Mouse (Mus musculus) heart, adult 2 months (tissue): ENCODE measurements at regions not wholly inside any gene's neighbourhood (a gene's known extent, or its start where the extent isn't known, plus 50 kb on each side); places are given as distances from the start of the nearest gene placed in this dataset.

Experiments used
- DNase-seq, 2 experiments: peaks; one replicate each; pipeline ENCODE4 v3.0.0; 2021
- H3K27ac ChIP-seq: fragments of 200-600 bp; 2 replicates; pipeline ENCODE4 v1.8.1; 2022
- H3K27me3 ChIP-seq: fragments of 200-500 bp; 2 replicates; pipeline ENCODE4 v1.6.1; 2012; ENCODE audit warnings: mild to moderate bottlenecking, low read length, inconsistent platforms, mixed read lengths; ENCODE audit not compliant: control insufficient read depth, insufficient read depth
- H3K36me3 ChIP-seq: fragments of 200-500 bp; 2 replicates; pipeline ENCODE4 v1.6.1; 2012; ENCODE audit warnings: low read length, inconsistent platforms; ENCODE audit not compliant: control insufficient read depth, insufficient read depth
- H3K4me1 ChIP-seq: fragments of 200-500 bp; 2 replicates; pipeline ENCODE4 v1.6.1; 2011; ENCODE audit warnings: low read length; ENCODE audit not compliant: control insufficient read depth, insufficient read depth
- H3K4me3 ChIP-seq: fragments of 200-600 bp; 2 replicates; pipeline ENCODE4 v1.8.1; 2022
- H3K79me2 ChIP-seq: fragments of 200-500 bp; replicated peaks from 2 replicates; pipeline ENCODE4 v1.6.1; 2012; ENCODE audit warnings: mild to moderate bottlenecking, inconsistent platforms, low read length, moderate library complexity, mixed read lengths; ENCODE audit not compliant: control insufficient read depth, insufficient read depth
- H3K9ac ChIP-seq: fragments of 200-500 bp; 2 replicates; pipeline ENCODE4 v1.6.1; 2012; ENCODE audit warnings: low read depth, mild to moderate bottlenecking, control low read depth, inconsistent platforms, low read length, mixed read lengths
- CTCF ChIP-seq: fragments of 200-600 bp; IDR thresholded peaks from 2 replicates; pipeline ENCODE4 v1.8.1; 2022; ENCODE audit warnings: antibody characterized with exemption, mild to moderate bottlenecking, moderate library complexity
- EP300 ChIP-seq: fragments of 200-500 bp; IDR thresholded peaks from 2 replicates; pipeline ENCODE4 v1.6.1; 2011; ENCODE audit warnings: low read depth, low read length, control low read depth; ENCODE audit not compliant: insufficient read depth
- POLR2A ChIP-seq: fragments of 200-500 bp; IDR thresholded peaks from 2 replicates; pipeline ENCODE4 v1.6.1; 2011; ENCODE audit warnings: mild to moderate bottlenecking, low read depth, low read length, control low read depth; ENCODE audit not compliant: insufficient read depth
- WGBS: fragments of 180-500 bp; shearing (Covaris S2); methylation state at CpG from one replicate; pipeline ENCODE4 v1.1.7; 2018; 5-methylcytosine and 5-hydroxymethylcytosine counted together
- intact Hi-C: fragments of 180-260 bp; cut with DNase I; formaldehyde crosslinking; loops from one replicate; pipeline ENCODE4 v1.15.1; 2025

DNA sequence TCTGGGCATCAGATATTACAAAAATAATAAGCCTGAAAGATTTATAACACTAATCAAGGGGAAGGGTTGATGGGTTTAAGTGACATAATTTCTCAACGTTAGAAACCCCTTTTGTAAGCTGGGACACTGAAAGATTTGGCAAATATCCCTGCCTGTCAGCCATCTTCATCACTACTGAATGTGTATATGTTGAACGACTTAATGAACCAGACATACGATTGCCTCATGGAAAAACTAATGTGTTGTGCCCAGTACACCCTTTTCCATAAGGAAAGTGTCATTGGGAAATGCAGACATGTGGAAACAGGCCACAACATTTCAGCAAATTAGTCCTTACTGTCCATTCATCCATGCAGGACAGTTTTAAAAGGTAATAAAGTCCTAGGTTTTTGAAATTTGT, 240.7 kb upstream of the Prep start:
- no peaks in the 10 kb centered on the region for H3K79me2 ChIP-seq
- 62% methylated on average over 3 of the region's 3 CpGs for WGBS
- DNase-seq, result no peak
- no peaks in the 10 kb centered on the region for H3K4me1 ChIP-seq
- no peak overlapping the region for H3K9ac ChIP-seq
- H3K36me3 ChIP-seq, result no peaks in the 10 kb centered on the region
- intact Hi-C loops, result no loop called here
- TF ChIP-seq POLR2A (no peak), CTCF (no peak), EP300 (no peak)
- no peak overlapping the region for H3K27ac ChIP-seq
- H3K27me3 ChIP-seq, result no peaks in the 10 kb centered on the region
- no peak overlapping the region for H3K4me3 ChIP-seq

DNA sequence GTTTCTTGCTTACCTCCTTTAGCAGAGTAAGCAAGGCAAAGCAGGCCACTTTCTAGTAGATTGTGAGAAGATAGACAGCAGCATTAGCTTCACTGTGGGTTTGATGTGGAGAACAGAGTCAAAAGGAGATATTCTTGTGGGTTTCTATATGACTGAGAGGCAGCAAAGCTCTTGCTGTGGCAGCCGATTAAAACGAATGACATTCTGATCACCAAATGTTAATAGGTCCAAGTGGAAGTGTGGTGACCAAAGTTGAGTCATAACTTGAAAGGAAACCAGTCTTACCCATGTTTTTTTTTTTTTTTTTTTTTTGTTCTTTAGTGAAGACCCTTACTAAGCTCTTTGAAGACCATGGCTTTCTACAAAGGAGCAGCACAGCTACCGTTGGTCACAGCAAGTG, 245.3 kb upstream of the Prep start:
- no peaks in the 10 kb centered on the region for H3K4me1 ChIP-seq
- H3K4me3 ChIP-seq, result no peak overlapping the region
- no peaks in the 10 kb centered on the region for H3K27me3 ChIP-seq
- H3K79me2 ChIP-seq, result no peaks in the 10 kb centered on the region
- no peaks in the 10 kb centered on the region for H3K36me3 ChIP-seq
- H3K9ac ChIP-seq, result no peak overlapping the region
- 91% methylated on average over 3 of the region's 3 CpGs for WGBS
- no peak overlapping the region for H3K27ac ChIP-seq
- DNase-seq, result no peak
- intact Hi-C loops, result no loop called here
- TF ChIP-seq EP300, result no peak
- TF ChIP-seq POLR2A, result no peak
- no peak for TF ChIP-seq CTCF

DNA sequence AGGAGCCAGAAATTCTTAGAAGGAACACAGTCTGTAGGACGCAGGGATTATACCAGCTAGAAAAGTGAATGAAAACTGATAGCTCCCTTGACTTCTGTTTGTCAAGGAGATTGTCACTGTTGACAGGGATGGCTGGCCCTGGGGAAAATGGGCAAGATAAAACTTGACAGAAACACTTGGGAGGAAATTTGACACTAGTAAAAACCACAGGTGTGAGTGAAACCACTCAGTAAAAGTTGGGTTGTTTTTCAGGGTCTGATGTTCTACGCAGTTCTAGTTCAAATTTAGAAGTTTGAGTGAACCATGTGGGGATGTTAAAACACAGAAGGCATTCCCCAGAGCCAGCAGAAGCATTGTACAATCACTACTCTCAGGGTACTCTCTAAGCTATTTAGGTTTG, 246.6 kb upstream of the Prep start:
- Histone ChIP-seq H3K4me1 (no peaks in the 10 kb centered on the region), H3K27ac (no peak overlapping the region), H3K79me2 (no peaks in the 10 kb centered on the region), H3K36me3 (no peaks in the 10 kb centered on the region), H3K4me3 (no peak overlapping the region), H3K9ac (no peak overlapping the region), H3K27me3 (no peaks in the 10 kb centered on the region)
- DNase-seq, result no peak
- intact Hi-C loops, result no loop called here
- TF ChIP-seq EP300, result no peak
- no peak for TF ChIP-seq CTCF
- TF ChIP-seq POLR2A, result no peak
- 56% methylated on average over 2 of the region's 2 CpGs for WGBS

DNA sequence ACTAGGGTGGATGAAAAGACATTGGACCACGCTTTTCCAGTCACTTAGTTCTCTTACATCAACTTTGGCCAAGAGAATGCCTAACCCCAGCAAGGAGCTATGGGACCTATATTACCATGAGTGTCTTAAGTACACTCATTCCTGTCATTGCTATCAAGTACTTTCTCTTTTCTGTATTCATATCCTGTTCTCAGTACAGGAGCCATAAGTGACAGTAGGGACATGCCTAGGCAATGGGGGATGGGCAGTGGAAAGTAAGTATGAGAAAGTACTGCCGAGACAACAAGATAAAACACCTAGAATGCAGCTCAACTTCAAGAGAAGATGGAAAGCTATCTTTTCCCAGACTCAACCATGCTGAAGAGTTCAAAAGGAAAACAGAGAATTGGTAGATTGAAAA, 247.6 kb upstream of the Prep start:
- Histone ChIP-seq H3K4me3 (no peak overlapping the region), H3K79me2 (no peaks in the 10 kb centered on the region), H3K9ac (no peak overlapping the region), H3K36me3 (no peaks in the 10 kb centered on the region), H3K27me3 (no peaks in the 10 kb centered on the region), H3K27ac (no peak overlapping the region), H3K4me1 (no peaks in the 10 kb centered on the region)
- intact Hi-C loops, result no loop called here
- no peak for DNase-seq
- TF ChIP-seq CTCF, result no peak
- WGBS, result 83% methylated on average over 2 of the region's 2 CpGs

DNA sequence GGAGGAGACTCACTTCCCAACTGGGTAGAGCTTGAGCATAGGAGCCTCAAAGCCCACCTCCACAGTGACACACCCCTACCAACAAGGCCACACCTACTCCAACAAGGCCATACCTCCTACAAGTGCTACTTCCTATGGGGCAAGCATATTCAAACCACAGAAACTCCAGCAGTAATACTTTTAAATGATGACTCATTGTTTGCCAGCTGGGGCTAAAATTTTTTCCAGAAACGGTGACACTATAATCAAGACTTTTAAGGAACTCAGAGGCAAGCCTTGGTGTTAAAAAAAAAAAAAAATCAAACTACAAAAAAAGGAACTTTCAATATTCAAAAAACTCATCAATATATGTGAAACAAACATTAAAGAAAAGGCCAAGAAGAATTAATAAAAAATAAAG, 248.4 kb upstream of the Prep start:
- Histone ChIP-seq H3K27me3 (no peaks in the 10 kb centered on the region), H3K4me1 (no peaks in the 10 kb centered on the region), H3K4me3 (no peak overlapping the region), H3K36me3 (no peaks in the 10 kb centered on the region), H3K9ac (no peak overlapping the region), H3K27ac (no peak overlapping the region), H3K79me2 (no peaks in the 10 kb centered on the region)
- DNase-seq, result no peak
- intact Hi-C loops, result no loop called here
- 50% methylated on average over 1 of the region's 1 CpGs for WGBS
- no peak for TF ChIP-seq CTCF
- no peak for TF ChIP-seq POLR2A
- no peak for TF ChIP-seq EP300

DNA sequence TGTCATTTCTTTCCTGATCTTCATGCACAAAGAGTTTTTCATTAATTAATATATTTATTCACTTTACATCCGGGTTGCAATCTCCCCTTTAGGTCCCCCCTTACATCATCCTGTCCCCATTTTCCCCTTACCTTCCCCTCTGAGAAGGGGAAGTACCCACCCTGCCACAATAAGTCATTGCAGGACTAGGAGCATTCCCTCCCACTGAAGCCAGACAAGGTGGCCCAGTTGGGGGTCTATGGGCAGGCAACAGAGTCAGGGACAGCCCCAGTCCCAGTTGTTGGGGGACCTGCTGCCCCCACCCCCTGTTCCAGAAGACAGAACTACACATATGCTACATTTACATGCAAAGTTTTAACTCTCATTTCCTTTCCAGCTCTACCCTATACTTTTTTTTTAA, 267.9 kb upstream of the Prdm1 start:
- Histone ChIP-seq H3K4me1 (no peaks in the 10 kb centered on the region), H3K79me2 (no peaks in the 10 kb centered on the region), H3K4me3 (no peak overlapping the region), H3K27me3 (no peaks in the 10 kb centered on the region), H3K9ac (no peak overlapping the region), H3K36me3 (no peaks in the 10 kb centered on the region), H3K27ac (no peak overlapping the region)
- intact Hi-C loops, result no loop called here
- TF ChIP-seq POLR2A, result no peak
- no peak for TF ChIP-seq CTCF
- TF ChIP-seq EP300, result no peak
- WGBS, result 62% methylated on average over 1 of the region's 1 CpGs
- DNase-seq, result no peak

DNA sequence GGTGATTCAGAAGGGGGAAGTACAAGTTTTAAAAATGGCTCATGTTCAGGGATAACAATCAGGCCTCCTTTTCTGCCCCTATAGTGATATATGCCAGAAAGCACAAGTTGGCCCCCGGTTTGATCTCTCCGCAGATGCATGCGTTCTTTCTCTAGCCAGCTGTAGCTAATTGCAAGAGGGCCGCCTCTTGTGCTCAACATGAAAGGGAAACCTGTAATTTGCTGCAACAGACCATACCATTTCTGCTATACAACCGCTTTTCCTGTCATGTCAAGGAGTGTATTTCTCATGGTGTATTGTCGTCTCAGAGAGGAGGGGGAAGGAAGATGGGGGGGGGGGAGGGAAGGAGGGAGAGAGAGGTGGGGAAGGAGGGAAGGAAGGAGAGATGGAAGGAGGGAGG, 257.1 kb upstream of the Prdm1 start:
- H3K4me3 ChIP-seq, result no peak overlapping the region
- TF ChIP-seq CTCF (no peak), POLR2A (no peak), EP300 (no peak)
- H3K9ac ChIP-seq, result no peak overlapping the region
- no peak for DNase-seq
- H3K79me2 ChIP-seq, result no peaks in the 10 kb centered on the region
- H3K36me3 ChIP-seq, result no peaks in the 10 kb centered on the region
- 86% methylated on average over 6 of the region's 6 CpGs for WGBS
- no peaks in the 10 kb centered on the region for H3K4me1 ChIP-seq
- intact Hi-C loops, result no loop called here
- no peaks in the 10 kb centered on the region for H3K27me3 ChIP-seq
- H3K27ac ChIP-seq, result no peak overlapping the region
